Mouse (Mus musculus) stomach, postnatal 0 days (tissue): ENCODE data around the gene Arhgap8.

Experiments
- CTCF ChIP-seq: IDR thresholded peaks from 2 replicates; pipeline ENCODE4 v1.5.1; 2016; ENCODE audit warnings: antibody characterized with exemption, low read depth, mild to moderate bottlenecking, moderate library complexity
- EP300 ChIP-seq: optimal IDR thresholded peaks from 2 replicates; pipeline ENCODE3; 2016; ENCODE audit warnings: antibody characterized with exemption

- peak; percentile 36 for TF ChIP-seq CTCF
- TF ChIP-seq EP300: no peak
Measured at GRCm38 (mm10) chr15:84681455-84682193, 38.2 kb upstream of the Arhgap8 start.
